Mouse (Mus musculus) cerebellum, adult 2 months (tissue): ENCODE measurements at regions not wholly inside any gene's neighbourhood (a gene's known extent, or its start where the extent isn't known, plus 50 kb on each side); places are given as distances from the start of the nearest gene placed in this dataset.

Source experiments
- CTCF ChIP-seq: fragments of 200-500 bp; IDR thresholded peaks from 2 replicates; pipeline ENCODE4 v1.5.1; 2011; ENCODE audit warnings: low read depth, mild to moderate bottlenecking, control low read depth, low read length, moderate library complexity, borderline replicate concordance; ENCODE audit not compliant: insufficient read depth
- POLR2A ChIP-seq: fragments of 200-500 bp; IDR thresholded peaks from 2 replicates; pipeline ENCODE4 v1.6.1; 2011; ENCODE audit warnings: low read length, control low read depth, borderline replicate concordance; ENCODE audit not compliant: insufficient read depth

DNA sequence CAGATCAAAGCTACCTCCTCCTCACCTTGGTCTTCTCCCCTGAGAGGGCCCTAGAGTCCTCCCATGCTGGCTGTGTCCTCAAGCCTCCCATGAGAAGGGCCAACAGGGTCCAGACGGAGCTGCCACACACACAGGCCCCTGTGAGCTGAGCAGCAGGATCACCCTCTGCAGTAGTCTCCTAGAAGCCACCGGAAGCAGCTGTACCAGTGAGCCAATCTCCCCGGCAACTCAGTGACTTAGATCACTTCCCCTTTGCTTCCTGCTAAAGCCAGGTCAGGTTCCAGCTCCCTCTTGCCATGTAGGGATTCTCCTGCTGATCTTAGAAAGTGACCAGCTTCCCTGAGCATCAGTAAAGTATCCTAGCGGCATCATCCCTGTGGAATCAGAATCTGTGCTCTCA, 179.4 kb upstream of the Rapgef5 start:
- no peak for TF ChIP-seq POLR2A
- no peak for TF ChIP-seq CTCF
